Mouse (Mus musculus): ENCODE measurements around the gene Tpm3.

Tpm3 gene

GRCm38 (mm10) chr3:90072294-90072693 is at the start of gene Tpm3:
TSS of gene Tpm3 (plus strand) at chr3:90072649.
- no peak for DNase-seq

- DNase-seq = no peak
Observed at GRCm38 (mm10) chr3:90034653-90035052, 37.8 kb upstream of the Tpm3 start.

DNA sequence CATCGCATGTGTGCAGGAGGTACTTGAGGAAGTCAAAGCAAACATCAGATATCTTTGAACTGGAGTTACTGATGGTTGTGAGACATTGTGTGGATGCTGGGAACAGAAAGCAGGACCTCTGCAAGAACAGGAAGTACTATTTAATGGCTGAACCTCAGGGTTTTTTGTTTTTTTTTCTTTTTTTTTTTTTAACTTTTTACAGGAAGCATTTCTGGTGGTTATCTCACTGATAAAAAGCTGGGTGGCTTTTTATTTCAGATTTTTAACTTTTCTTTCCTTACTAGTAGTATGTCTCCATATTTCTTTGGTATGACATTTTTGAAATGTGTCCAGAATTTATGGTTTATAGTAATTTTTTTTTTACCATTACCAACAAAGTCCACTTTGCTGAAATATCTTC is 36.2 kb upstream of the Tpm3 start:
- DNase-seq = no peak

DNA sequence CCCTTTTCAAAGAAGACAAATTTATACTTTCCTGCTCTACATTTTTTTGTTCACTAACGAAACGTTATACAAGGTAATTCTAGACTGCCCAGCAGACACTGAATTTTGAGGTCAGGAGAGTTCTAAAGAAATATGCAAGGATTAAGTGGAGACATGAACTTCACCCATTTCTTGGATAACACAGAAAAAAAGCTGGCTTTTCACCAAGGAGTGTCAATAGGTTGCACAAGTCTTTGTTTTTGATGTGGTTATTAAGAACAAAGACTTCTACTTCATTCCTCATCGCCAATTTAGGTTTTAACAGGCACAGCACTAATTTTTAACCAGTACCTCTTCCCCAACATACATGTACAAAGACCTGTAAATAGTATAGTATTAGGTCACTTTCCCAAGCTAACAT is 22.8 kb upstream of the Tpm3 start:
- no peak for DNase-seq

- peak; percentile 43 for DNase-seq
Observed at GRCm38 (mm10) chr3:90051441-90052350, 20.8 kb upstream of the Tpm3 start, which contains the start of gene 4933434E20Rik. TSS of gene 4933434E20Rik (plus strand) at chr3:90051636.

- DNase-seq = peak; percentile 98
Observed at GRCm38 (mm10) chr3:90052351-90053241, 19.9 kb upstream of the Tpm3 start, which contains the start of gene Ubap2l. TSS of gene Ubap2l (minus strand) at chr3:90052628.

- DNase-seq = no peak
Observed at GRCm38 (mm10) chr3:90061549-90061948, 10.9 kb upstream of the Tpm3 start.

GRCm38 (mm10) chr3:90062539-90062938 is 9.9 kb upstream of the Tpm3 start:
- DNase-seq = no peak

DNA sequence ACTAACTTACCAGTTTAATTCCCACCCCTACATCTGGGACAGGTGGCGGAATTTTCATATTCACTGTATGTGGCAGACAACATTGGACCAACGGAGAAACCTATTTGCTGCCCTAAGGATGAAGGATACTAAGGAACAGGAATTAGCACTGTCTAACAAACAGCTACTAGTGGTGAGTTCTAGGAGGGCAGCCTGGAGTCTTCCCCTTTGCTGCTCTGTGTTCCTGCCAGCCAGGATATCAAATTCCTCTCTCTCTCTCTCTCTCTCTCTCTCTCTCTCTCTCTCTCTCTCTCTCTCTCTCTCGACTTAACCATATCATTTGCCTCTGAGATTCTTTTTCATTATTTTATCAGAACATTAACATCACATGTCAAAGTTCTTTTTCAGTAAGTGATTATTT is 8.1 kb upstream of the Tpm3 start:
- no peak for DNase-seq

DNA sequence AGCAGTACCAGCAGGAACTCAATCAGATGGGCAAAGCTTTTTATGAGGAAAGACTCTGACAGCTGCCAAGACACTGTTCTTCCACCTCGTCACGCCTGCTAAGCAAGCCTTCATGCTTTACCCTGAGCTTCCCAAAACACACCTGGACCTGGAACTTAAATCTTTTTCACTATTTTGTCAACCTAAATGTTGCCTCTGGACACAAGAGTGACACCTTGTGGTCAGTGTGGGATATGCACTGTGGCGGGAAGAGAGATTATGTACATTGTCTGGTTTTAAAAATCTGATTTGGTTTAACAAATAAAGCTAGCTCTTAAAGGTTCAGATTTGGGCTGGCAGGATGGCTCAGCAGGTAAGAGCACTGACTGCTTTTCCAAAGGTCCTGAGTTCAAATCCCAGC is 6.9 kb upstream of the Tpm3 start:
- no peak for DNase-seq

DNA sequence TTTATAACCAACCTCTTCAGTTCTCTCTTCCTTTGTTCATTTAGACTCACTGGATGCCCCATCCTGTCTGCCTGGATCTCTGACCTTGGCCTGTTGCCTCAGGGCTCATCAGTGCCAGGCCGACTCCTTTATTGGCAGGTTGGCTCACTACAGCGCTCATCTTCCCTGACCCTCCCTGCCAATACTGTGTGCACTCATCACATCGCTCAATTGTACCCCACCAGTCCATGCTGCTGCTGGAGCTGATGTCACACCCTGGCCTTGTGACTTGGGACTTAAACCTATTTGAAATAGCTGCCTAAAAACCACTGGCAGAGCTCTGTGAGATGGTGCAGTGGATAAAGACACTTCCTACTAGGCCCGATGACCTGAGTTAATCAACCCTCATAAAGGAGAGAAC is 4.6 kb upstream of the Tpm3 start:
- no peak for DNase-seq

DNA sequence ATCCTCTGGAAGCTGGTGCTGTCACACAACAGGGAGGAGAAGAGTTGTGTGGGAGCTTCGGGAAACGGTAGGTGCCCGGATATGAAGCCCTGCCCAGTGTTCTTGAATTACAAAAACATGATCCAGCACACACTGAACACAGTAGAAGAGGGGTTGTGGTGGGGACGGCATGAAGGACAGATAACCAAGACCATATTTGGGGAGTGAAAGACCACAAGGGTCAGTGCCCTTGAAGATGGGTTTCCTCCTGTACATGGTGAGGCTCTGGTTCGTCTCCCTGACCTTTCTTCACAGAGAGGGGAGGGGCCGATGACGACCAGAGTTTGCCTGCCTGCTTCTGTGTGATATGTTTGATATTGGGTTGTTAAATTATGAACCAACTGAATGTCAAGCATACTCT is 2.8 kb upstream of the Tpm3 start:
- DNase-seq = no peak

DNA sequence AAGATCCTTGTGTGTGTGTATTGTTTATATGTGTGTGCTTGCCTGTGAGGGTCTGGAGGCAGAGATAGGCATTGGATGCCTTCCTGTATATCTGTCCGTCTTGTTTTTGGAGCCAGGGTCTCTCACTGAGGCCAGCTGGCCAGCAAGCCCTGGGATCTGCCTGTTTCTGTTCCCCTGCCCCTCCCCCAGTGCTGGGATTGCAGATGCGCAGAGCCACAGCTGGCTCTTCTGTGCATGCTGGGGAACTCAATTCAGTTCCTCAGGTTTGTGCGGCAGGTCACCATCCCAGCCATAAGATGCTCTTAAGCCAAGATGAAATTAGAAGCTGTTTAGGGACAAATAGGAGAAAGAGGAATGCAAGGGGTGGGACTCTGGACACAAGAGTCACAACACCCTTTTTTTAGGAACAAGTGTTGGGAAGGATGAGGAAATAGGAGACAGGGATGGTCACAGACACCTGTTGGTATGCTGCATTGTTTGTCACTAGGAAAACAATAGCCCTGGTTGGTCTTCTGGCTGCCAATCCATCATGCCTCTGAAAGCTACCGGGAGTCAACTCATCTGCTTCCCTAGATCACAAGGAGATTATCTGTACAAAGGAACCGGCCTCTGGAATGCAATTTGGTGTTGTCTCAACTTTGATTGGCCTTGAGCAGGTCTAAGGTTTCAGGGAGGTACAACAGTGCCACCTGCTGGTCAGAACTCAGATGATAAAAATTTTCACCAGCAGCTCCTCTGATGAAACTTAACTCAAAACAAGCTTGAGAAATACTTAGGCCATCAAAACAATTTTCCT is 4.7 kb downstream of the Tpm3 start:
- DNase-seq = peak; percentile 67

DNA sequence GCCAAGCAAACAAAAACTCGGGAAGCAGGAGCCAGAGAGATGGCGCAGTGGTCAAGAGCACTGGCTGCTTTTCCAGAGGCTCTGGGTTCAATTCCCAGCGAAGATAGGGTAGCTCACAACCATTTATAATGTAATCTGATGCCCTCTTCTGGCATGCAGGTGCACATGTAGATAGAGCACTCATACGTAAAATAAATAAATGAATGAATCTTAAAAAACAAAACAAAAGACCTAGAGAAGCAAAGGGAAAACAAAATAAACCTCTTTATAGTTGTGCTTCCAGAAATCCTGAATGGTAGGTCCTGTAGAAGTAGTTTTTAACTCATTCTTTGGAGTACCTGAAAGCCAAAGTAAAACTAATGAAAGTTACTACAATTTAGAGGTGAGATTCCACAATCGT is 5.8 kb downstream of the Tpm3 start:
- DNase-seq = no peak

DNA sequence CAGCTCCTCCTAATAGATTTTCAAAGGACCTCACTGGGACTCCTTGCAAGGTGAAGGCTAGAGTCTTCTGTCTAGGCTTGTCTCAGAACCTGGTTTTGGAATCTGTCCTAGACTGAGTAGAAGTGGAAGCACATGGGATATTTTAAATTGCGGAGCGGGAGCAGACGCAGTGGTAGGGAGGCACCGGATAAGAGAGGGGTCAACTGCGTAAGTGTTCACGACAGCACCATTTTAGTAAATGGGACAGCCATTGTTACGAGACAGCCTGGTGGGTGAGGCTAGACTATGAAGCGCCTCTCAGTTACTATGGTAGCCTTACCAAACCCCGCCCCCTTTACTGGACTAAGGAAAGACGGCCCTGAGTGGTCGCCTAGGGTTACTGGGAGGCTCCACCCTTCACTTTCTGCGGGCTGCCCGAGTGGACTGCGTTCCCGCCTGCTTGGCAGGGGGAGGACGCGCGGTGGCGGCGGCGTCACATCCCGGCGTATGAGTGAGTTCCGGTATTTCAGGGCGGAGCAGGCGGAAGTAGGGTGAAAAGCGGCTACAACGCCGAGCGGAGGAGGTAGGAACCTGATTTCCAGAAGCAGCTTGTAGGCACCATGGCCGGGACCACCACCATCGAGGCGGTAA is 6.8 kb downstream of the Tpm3 start:
- peak; percentile 95 for DNase-seq

GRCm38 (mm10) chr3:90079763-90080497 is 7.5 kb downstream of the Tpm3 start:
- DNase-seq = peak; percentile 40

DNA sequence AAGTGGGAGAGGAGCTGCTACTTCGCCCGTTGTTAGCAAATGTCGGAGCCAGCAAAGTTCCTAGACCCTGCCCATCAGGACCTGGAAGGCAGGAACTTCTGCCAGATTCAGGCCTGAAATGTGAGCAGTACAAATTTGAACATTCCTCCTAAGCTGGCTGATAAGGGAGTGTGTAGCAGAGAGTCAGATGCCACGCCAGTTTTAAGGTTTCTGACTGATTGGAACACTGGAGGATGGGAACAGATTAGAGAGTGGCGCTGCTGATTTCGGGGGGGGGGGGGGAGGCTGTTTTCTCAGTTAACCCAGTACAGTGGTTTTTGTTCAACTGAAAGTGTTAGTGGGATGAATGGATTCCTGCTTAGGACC is 8.0 kb downstream of the Tpm3 start:
- DNase-seq = no peak

- DNase-seq = no peak
Observed at GRCm38 (mm10) chr3:90081365-90082240, 9.2 kb downstream of the Tpm3 start.

GRCm38 (mm10) chr3:90083034-90083433 is 10.6 kb downstream of the Tpm3 start:
- DNase-seq = peak; percentile 44

GRCm38 (mm10) chr3:90083698-90084324 is 11.4 kb downstream of the Tpm3 start:
- DNase-seq = peak; percentile 82
